Mouse (Mus musculus): ENCODE measurements at regions not wholly inside any gene's neighbourhood (a gene's known extent, or its start where the extent isn't known, plus 50 kb on each side); places are given as distances from the start of the nearest gene placed in this dataset.

DNA sequence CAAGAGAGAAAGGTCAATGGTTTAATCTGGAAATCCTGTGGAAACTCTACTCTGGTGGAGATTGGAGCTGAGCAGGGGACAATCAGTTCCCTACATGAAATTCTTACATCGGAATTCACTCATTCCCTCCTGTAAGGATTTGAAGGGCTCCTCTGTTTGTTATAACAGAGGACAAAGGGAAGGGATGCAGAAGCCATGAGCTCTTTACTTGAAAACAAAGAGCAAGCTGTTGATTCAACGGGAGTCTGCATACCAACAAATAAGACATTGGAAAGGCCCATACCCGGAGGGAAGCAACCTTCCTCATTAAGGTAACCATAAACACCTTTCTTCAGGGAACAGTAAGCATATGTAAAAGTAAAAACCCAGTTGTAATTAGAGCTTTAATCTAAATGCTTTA lies 359.3 kb downstream of the Cenpc1 start:
- DNase-seq: no peak

DNA sequence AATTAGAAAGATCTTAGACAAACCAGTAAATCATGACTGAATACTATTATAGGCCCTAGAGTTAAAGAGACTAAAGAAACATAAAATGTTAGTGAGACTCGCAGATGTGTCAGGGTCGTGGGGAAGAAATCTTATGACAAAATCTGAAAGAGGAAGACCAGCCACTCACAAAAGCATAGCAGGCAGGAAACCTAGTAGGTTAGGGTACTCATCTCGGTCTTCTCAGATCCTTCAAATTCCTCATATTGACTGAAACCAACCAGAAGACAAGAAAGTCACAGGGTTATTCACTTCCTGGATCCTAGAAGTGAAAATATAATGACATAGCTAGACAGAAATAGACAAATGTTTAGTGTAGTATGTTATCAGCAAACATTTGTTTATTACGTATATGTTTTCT lies 387.5 kb downstream of the Cenpc1 start:
- no peak for DNase-seq

DNA sequence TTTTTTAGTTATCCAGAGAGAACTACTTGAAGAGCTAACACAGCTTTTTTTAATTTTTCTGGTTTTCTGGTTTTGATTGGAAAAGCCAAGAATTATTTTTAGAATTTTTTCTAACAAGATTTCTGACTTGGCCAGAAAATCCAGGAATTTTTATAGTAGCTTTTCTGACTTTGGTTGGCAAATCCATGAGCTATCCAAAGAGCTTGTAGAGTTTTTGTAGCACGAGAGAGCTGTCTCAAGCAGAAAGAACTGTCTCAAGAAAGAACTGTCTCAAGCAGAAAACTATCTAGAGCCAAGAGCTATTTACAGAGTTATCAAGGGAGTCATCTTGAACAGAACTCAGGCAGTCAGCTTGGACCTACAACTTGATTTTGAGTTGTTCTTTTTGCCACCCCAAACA lies 394.3 kb downstream of the Cenpc1 start:
- no peak for DNase-seq

DNA sequence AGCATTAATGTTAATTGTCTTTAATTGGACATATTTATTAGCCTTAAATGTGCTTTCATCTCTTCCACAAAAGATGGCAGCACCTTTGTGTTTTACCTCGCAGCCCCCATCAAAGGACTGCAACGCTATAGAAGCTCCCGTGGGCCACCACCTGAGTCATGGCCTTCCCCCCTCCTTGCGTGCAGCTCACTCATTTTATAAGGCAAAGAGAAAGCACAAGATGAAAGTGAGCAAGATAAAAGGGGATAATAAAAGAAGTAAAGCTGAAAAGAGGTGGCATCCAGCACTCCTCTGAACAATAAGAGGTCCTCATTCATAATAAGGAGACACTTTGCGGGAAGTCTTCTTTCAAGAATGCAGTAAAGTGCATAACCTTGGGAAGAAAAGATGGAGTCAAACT lies 403.9 kb downstream of the Cenpc1 start:
- no peak for DNase-seq

DNA sequence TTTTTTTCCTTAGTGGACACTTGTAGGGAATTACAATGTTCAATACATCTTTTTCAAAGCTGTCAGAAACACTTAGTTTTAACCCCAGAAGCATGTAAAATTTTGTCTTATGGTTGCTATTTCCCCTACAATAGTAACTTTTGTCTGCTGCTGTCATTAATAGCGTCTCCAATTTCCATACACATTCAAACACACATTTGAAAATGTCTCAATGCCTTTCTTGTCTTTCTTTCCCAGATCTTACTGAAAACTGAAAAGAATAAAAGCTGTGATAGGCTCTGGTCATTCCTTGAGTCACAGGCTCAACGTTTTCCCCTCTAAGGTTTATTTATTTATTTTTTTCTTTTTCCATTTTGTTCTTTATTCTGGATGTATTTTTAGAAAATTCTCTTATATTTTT lies 444.3 kb downstream of the Cenpc1 start:
- no peak for DNase-seq

DNA sequence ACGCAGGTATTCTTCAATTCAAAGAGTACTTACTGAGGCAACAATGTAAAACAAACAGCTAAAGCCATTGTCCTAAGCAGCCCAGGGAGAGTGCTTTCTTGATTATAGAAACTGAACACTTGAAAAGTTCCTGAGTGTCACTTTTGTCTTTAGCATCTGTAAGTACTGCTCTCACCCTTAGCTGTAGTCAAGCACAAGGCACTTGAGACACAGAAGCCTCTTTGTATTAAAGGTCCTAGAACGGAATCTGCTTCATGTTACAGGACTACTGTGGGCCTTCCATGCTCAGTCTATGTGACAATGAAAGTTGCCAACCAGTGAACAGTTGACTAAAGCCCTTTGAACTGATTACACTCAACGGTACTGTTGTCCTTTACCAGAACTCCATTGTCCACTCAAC lies 450.6 kb downstream of the Cenpc1 start:
- no peak for DNase-seq

DNA sequence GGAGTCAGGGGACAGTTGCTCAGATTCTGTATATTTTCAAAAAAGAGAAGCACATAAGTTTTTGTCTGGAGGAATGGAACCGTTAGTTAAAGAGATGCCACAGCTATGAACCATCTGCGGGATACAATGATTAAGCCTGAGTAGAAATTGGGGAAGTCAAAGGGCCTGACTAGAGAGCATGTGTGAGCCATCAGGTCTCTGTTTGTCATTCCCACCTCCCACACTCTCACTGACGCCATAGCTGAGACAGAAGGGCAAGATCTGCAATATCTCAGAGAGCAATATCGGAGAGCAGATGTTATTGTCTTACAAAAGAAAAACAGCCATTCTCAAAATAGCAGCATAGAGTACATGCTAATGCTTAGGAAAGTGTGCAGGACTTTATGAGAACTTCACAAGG lies 452.8 kb downstream of the Cenpc1 start:
- DNase-seq: no peak

DNA sequence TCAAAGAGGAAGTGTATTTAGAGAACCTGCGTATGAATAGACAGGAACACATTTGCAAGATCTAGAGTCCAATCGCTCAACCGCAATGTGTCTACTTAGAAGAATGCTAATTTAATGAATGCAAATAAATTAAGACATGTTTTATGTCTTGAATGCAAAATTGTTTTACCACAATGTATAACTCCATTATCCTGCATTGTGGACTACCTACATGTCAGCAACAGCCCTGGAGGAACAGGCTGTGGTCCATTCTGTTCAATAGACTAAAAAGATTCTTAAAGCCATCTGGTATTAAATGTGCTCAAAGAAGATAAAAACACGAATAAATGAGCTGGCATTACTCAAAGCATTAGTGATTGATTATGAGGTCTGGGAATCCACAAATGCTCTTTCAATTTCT lies 456.3 kb downstream of the Cenpc1 start:
- no peak for DNase-seq

DNA sequence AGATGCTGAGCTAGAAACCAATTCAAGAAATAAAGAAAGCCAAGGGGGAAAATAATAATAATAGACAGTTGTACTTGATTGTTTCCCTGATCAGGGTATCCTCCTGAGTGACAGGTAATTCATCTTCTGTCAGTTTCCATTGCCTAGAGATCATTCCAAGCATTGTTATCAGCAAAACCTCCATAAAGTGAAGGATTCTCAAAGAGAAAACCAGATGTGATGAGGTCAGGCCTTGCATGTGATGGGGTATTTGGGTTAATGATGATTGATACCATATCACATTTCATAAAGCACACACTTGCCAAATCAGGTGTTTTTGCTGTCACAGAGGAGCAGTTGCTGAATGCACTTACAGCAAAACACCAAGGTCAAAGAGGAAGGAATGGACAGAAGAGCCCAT lies 467.2 kb downstream of the Cenpc1 start:
- DNase-seq: no peak

DNA sequence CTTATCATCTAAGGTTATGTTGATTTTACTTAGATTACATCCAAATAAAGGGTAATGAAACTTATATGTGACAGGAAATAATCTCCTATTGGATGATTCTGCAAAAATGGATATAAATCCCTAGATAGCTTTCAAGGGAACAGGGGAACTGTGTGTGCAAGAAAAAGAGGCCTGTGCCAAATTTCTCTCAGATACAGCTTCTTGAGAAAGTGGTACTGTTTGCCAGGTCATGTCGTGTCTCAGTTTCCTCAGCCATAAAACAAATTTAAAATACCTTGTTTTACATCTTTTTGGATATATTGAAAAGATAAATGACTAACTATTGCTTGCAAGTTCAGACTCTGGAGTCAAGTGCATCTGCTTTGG lies 470.3 kb downstream of the Cenpc1 start:
- DNase-seq: no peak

DNA sequence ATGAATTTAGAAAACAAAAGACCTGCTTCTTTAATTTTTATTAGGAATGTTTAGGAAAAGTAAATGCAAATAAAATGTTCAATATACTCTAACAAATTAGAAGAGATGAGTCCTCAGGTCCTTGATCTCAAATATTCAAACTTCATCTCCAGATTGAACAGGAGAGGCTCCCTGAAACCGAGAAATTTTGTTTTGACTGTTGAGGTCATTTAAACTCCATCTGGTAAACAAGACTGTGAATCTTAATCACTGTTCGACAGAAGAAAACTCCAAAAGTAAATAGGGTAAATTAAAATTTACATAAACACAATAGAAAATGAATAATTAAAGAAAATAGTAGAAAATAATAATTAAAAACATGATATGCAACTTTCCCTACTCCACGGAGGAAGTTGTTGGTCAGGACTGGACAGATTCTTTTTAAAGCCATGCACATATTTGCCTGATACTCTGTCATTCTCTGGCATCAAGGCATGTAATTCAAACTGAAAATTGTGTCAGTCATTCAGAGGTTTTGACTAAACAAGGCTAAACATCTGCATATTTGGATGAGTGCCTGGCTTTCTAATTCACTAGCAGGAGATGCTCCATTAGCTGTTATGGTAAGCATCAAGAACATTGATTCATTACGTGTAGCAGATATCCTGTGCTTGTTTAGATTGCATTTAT lies 470.8 kb downstream of the Cenpc1 start:
- DNase-seq: no peak

DNA sequence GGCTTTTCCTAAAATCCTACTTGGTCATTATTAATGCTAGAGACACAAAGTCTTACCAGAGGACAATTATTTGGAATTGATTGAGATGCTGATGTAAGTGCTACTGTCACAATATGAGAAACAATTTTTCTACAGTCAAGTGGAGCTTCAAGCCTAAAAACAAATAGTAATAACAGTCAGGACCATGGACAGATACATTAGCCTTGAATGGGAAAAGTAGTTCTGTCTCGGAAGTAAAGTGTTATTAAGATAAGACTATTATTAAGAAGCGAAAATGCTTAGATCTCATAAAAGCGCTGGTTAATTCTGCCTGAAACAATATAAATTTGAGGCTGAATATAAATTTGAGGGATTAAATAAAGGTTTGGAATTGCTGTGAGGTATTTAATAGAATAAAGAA lies 473.1 kb downstream of the Cenpc1 start:
- DNase-seq: no peak

DNA sequence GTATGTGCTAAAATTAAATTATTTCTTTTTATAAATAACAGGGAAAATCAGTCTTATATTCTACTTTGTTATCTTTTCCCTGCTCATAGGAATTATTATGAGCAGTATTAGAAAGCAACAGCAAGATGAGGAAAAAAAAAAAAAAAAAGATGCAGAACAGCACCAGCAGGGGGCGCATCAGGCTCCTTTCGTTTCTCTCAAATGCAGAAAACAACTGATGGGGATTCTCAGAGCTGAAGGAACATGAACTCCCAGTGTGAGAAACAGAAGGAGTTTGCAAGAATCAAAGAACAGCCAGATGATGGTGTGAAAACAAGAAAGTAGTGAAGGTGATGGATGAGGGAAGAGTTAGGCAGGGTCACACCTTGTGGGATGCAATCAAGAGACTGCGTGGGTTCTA lies 478.7 kb downstream of the Cenpc1 start:
- peak; percentile 11 for DNase-seq

DNA sequence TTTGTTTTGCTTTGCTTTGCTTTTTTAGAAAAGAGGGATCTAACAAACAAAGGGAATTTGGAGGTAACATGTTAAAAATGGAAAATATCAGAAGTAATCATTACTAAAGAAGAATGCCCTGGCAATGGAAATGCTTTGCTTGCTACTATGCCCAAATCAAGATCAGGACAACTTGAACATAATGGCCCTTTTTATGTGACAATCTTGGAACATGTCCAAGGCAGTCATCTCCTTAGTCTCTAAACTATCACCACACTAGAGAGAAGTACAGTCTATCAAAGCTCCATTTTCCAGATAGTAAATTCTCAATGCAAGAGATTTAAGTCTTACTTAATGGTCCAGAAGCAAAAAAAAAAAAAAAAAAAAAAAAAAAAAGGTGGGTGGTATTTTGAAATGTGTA lies 492.9 kb downstream of the Cenpc1 start:
- DNase-seq: no peak

DNA sequence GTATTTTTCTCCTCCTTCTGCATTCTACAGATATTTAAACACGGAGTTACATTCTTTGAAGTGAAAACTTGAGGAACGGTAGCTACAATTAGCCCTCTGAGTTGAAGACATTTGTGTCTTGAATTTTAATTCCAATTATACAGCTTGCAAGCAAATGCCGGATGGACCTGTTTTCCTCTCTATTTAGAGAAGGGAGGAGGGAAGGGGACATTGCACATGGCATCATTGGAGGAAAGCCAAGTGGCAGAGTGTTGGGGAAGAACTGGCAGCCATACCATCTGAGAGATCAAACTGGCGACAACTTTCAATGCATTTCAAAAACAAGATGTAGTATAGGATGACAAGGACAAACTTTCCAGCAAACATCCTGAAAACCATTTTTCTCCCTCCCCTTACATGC lies 493.4 kb downstream of the Cenpc1 start:
- DNase-seq: no peak

DNA sequence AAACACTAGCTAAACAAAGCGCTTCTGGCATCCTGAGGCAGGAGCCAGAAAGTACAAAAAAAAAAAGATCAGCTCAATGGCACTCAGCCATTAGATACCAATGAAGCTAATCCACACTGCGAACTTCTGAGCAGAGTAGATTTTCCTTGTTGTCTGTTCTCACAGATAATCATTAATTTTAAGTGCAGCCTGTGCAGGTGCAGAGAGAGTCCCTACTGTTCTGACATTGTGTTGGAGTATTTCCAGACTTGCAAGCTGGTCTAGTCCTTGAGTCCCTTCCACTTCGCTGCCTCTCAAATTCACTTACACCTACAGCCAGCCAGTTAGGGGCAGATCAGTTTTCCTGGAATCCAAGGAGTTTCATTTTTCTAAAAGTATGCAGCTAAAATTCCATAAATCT lies 494.0 kb downstream of the Cenpc1 start:
- no peak for DNase-seq

DNA sequence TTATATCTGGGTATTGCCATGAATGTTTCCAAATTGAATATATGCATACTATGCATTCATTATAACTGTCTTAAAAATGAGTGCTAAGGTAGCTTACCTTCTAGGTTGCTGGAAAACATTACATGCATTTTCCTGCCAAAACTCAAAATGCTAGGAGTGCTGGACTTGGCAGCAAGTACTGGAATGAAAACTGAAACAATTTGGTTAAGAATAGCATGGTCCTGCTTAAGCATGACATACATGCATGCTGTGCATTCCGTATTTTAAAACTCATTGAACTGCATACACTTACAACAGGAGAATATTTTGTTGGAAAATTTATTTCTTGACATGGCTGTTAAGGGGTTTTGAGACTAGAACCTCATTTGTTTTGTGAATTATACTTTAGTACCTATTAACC lies 529.1 kb downstream of the Cenpc1 start:
- DNase-seq: no peak

DNA sequence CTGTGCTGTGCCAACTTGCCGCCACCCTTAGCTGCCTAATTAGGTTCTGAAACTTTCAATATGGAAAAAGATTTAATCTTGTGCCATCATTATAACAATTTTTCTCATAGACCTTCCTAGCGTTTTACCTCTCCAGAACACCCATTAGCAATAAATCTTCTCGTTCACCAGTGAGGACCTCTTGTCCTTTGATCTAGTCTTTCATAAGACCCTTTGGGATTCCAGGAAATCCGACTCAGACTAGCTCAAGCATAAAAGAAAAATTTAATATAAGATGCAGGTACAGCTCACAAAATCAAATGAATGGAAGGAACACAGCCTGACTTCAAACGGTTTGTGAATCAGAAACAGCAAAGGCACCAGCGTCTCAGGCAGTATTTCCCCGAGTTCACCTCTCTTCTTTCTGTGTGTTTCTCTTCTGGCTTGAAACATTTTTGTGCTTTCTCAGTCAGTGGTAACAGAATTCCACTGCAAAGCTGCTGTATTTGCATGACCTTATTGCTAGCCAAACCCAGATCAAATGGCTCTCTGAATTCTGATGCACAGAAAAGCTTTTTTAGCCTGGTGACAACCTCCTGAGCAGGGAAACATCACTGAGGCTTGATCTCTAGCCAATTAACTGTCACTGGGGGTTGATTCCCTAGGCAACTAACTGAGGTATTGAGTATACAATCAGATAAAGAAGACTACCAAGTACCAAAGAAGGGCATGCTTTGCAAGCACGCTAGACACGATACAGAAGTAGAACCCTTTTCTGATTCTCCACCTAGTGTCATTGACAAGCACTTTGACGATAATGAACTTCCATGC lies 539.8 kb downstream of the Cenpc1 start:
- DNase-seq: no peak

DNA sequence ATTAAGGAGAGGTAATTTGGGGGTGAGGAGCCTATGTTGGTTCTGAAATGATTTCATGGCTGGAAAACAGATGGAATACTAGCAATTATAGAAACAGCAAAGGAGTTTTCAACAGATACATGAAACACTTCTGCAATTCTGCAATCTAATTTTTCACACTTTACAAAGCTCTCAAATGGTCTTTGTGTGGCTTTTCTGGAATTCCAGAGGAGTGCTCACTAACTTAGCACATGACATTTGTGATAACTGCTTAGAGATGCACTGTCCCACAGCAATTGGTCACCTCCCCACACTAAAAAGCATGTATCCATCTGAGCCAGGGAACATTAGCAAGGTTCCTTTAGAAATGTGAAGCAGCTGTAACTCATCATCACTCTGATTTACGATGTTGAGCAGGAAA lies 560.1 kb downstream of the Cenpc1 start:
- no peak for DNase-seq

DNA sequence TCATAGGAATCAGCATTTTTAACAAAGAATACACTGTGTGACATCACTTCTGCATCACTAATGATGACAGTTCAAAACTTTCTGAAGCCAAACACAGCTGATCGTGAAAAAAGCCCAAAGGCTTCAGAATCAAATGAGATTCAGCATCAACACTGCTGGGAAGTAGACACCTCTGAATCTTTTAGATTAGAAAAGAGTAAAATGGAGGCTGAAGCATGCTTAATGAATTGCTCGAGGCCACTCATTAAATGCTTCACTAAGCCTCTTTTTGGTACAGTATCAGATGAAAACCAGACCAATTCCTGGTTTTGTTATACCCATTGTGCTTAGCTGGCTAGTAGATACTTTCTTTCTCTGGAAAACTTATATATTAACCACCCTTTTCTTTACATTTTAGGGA lies 568.1 kb downstream of the Cenpc1 start:
- DNase-seq: no peak

DNA sequence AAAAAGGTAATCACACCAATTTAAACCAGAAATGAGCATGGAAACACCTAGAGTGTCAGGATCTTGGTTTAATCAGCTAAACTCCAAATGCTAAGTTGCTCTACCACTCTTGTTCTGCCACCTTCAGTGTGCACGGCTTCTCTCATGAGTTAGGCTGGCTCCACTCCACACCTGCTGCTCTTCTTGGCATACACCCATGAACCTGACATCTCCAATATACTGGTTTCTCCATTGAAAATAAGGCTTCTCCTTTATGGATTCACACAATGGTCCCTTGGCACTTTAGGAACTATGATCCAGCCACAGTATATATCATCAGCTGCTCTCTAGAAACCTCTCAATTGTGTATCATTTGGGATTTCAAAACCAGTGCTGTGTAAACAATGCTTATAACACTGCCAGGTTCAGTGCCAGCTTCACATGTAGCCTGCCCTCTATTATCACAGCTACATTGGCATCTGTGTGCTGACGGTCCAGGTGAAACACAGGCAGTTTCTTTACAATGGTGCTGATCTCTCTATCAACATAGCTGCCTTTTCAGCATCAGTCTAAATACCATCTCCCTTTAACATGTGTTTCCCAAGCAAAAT lies 579.6 kb downstream of the Cenpc1 start:
- DNase-seq: no peak

DNA sequence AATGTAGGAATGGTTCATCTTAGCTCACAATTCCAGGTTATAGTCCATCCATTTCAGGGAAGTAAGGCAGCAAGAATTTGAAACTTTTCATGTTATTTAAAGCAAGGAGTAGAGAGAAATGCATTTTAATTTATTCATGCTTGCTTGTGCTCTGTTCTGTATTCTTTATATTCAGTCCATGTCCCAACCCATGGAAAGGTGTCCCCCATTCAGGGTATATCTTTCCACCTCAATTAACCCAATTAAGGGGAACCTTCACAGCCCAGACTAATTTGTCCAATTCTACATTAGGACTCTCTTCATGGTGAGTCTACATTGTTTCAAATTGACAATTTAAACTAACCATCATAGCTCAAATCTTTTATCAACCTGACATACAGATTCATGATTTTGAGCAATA lies 580.2 kb downstream of the Cenpc1 start:
- DNase-seq: no peak

DNA sequence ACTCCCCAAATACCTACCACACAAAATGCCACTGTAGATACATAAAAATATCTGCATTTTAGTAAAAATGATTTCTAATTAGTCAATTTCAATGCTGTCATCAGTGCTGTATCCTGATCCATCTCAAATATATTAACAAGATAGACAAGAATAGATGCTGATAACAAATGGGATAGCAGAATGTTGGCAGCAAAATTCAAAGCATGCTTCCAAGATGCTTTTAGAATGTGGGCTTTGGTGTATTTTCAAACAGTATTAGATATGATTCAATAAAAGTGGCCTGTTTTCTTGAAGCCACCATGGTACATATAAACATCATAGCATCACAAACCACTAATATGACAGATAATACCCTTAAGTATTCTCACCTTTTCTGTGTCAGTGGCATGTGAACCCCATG lies 597.6 kb downstream of the Cenpc1 start:
- no peak for DNase-seq

DNA sequence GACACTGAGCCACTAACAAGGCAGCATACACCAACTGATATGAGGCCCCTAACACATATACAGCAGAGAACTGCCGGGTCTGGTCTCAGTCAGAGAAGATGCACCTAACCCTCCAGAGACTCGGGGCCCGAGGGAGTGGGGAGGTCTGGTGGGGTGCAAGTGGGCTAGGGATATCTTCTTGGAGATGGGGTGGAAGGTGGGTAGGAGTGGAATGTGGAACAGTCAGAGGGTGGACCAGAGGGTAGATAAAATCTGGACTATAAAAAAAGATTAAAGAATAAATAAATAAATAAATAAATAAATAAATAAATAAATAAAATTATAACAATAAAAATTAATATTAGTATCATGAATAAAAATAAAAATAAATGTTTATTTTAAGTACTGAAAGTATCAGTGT lies 598.2 kb downstream of the Cenpc1 start:
- DNase-seq: no peak

Measured in heart, postnatal 4 days (tissue).